Mouse (Mus musculus): ENCODE measurements at regions not wholly inside any gene's neighbourhood (a gene's known extent, or its start where the extent isn't known, plus 50 kb on each side); places are given as distances from the start of the nearest gene placed in this dataset.

GRCm38 (mm10) chr9:115609904-115610303 lies 299.4 kb upstream of the Gadl1 start:
- DNase-seq (ENCODE audit: low read depth, low spot score), result no peak

DNA sequence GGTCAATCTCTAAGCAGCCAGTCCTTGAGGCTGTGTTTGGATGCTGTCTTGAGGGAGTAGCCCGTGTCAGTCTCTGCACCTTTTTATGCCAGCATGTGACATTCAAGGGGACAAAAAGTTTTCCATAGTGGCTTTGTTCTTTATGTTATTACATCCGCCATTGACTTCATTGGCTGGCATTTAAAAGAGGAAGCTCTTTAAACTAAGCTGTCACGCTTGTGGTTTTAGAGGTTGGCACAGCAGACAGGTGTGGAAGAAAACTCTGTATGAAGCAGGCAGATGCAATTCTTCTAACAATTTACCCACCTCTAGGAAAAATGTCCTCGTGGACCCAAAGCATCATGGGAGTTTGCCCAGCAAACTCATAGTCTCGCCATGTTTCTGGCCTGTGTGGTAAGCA lies 297.5 kb upstream of the Gadl1 start:
- DNase-seq (ENCODE audit: low read depth, low spot score), result no peak

DNA sequence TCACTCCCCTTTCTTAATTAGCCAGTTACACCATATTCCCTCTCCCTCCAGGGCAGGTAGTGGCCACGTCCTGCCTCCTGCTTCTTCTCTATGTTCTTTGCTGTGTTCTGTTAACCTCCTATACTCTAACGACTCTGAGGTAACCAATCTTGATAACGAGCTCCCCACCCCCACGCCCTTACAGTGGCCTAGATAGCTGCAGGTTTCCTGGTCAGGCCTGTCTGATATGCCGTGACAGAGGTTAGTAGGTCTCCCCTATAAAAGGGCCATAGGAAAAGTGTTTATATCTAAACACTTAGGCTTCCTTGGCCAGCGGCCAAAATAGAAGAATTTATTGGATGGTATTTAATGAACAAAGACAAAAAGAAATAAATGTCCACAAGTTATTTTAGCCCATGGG lies 296.3 kb upstream of the Gadl1 start:
- DNase-seq (ENCODE audit: low read depth, low spot score), result no peak

GRCm38 (mm10) chr9:115614007-115614406 lies 295.2 kb upstream of the Gadl1 start:
- DNase-seq (ENCODE audit: low read depth, low spot score), result no peak

GRCm38 (mm10) chr9:115617909-115618308 lies 291.3 kb upstream of the Gadl1 start:
- DNase-seq (ENCODE audit: low read depth, low spot score), result no peak

GRCm38 (mm10) chr9:115623948-115624347 lies 285.3 kb upstream of the Gadl1 start:
- DNase-seq (ENCODE audit: low read depth, low spot score), result no peak

DNA sequence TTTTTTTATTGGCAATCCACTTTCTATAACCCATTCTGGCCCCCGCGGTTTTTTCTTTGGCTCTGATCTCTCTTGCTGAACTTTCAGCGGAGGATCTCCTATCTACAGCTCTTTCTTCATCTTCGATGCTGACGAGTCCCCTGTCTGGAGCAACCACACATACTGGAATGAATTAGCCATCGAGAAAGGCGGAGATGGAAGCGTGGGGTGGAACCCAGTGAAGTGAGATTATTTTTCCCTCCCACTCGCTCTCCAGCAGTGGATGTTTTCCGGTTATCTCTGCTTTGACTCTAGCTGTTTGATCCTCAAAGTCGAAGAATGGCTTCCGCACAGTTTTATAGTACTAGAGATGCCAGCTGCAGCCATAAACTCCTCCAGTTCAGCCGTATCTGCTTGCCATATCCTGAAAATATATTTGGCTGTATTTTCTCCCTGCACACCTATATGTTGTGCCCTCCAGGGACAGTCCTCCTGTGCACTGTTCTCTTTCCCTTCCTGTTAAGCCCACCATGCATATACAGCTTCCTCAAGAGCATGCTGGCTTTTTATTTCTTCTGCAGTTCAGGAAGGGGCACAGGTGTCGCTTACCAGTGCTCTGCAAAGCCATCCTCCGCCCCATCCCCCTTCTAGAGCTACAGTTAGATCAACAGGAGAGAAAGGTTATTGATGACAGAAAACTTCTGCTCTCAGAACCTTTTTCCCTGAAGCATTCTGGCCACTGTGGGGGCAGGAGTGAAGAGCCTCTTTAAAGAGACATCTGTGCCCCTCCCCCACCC lies 284.3 kb upstream of the Gadl1 start:
- DNase-seq (ENCODE audit: low read depth, low spot score), result no peak

GRCm38 (mm10) chr9:115627551-115627950 lies 281.7 kb upstream of the Gadl1 start:
- DNase-seq (ENCODE audit: low read depth, low spot score), result no peak

DNA sequence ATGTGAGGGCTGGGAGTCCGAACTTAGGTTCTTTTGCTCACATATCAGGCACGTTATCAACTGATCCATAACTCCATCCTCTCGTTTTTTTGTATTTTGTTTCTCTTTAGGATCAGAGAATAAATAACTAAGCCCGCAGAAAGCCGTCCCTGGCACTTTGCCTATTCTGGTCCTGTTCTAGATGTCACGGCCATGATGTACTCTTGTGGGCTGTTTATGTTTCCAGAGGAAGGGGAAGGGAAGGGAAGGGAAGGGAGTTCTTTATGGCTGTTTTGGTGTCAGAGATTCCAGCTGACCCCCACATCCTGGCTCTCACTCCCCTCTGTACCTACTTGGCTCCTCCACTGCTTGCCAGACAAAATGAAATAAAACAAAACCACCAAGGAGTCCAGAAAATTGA lies 272.1 kb upstream of the Gadl1 start:
- DNase-seq (ENCODE audit: low read depth, low spot score), result no peak

GRCm38 (mm10) chr9:115640781-115641180 lies 268.5 kb upstream of the Gadl1 start:
- DNase-seq (ENCODE audit: low read depth, low spot score), result no peak

DNA sequence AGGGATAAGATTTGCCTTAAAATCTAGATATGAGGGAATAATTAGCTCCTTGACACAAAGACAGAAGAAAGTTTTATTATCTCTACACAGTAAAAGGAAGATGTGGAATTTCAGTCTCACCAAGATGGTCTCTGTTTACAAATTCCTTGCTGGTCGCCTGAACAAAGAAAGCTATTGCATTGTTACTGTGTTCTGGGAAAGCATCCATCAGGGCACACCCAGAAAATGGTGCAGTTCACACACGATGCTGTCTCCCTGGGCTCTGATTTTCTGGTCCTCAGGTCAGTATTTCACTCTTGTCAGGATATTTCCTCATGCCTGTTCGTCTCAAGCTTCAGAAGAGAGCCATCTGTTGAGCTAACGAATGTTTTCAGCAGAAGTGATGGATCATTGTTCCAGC lies 267.2 kb upstream of the Gadl1 start:
- no peak for DNase-seq (ENCODE audit: low read depth, low spot score)

GRCm38 (mm10) chr9:115644953-115645352 lies 264.3 kb upstream of the Gadl1 start:
- DNase-seq (ENCODE audit: low read depth, low spot score), result no peak

DNA sequence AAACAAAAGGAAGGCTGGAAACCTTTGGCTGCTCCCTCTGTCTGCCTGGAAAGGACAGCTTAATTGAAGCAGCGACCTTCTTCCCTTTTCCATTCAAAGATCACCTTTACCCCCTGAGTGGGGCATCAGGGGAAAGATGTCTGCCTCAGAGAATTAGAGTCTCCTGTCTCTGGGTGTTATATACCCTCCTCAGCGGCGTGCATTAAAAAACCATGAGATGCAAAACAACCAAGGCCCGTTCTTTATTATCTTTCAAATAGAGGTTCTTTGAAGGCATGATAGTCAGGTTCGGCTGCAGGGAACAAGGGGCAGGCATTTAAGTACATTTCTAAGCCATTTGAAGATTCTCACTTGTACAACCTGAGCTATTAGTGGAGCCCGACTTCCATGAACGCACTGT lies 263.0 kb upstream of the Gadl1 start:
- no peak for DNase-seq (ENCODE audit: low read depth, low spot score)

DNA sequence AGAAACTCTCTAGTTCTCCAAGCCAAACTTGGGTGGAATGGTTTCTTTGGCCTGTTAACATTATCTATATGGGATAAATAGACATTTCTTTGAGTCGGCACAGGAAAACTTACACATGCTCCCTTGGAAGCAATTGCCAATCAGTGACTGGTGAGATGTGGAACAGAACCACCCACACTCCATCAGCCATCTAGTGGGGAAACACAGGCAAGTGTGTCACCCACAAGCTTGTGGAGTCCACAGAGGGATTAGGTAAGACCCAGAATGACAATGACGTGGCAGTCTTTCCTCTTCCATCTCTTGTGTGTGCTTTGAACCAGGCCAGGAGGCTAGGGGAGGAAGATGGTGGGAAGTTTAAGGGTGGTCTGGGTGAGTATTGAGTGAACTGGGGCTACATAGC lies 257.5 kb upstream of the Gadl1 start:
- DNase-seq (ENCODE audit: low read depth, low spot score), result no peak

DNA sequence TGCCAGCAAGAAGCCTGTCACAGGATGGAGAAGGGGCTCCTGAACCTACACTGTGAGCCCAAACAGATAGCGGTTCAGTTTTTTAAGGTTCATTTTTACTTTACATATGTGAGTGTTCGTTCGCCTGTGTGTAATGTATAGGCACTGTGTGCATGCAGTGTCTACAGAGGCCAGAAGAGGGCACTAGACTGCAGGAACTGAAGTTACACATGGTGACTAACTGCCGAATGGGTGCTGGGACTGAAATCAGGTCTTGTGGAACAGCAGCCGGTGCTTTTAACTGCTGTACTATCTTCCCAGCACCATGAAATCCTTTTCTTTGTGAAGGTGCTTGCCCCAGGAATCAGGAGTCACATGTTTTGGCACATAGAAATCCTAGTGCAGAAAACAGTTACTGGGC lies 256.1 kb upstream of the Gadl1 start:
- DNase-seq (ENCODE audit: low read depth, low spot score), result no peak

GRCm38 (mm10) chr9:115654933-115655332 lies 254.3 kb upstream of the Gadl1 start:
- DNase-seq (ENCODE audit: low read depth, low spot score), result no peak

DNA sequence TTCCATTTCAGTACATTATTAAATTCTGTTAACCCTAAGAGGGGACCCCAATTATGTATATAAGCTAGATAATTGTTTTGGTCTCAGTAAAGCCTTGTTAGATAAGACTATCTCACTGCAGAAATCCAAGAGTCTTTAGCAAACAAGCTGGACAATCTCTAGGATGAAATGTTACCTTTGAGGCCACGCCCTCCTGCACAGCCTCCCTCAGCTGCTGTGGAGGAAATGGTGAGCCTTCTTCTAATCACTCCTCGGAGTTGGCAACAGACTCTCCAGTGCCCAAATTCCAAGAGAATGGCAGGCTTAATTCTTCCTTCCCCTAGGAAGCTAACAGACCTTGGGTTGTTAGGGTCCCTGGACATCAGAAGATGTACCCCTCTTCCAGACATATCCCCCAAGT lies 252.7 kb upstream of the Gadl1 start:
- no peak for DNase-seq (ENCODE audit: low read depth, low spot score)

- DNase-seq (ENCODE audit: low read depth, low spot score), result no peak
Observed at GRCm38 (mm10) chr9:115656994-115657713, 252.1 kb upstream of the Gadl1 start.

DNA sequence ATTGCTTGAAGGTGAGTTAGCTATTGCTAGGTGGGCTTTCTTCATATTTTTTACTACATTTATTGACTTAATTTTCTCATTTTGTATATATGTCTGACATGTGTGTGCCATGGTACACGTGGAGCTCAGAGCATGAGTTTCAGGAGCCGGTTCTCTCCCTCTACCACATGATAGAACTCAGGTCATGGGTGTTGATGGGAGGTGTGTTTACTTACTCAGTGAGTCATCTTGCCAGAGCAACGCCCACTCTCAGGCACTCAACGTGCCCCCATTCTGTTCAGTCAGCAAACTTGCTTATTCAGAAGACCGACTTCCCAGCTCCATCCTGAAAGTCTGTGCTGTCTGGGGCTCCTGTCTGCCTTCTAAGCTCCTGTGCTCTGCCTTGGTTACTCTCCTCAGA lies 250.8 kb upstream of the Gadl1 start:
- DNase-seq (ENCODE audit: low read depth, low spot score), result no peak

GRCm38 (mm10) chr9:115660371-115660770 lies 248.9 kb upstream of the Gadl1 start:
- no peak for DNase-seq (ENCODE audit: low read depth, low spot score)

DNA sequence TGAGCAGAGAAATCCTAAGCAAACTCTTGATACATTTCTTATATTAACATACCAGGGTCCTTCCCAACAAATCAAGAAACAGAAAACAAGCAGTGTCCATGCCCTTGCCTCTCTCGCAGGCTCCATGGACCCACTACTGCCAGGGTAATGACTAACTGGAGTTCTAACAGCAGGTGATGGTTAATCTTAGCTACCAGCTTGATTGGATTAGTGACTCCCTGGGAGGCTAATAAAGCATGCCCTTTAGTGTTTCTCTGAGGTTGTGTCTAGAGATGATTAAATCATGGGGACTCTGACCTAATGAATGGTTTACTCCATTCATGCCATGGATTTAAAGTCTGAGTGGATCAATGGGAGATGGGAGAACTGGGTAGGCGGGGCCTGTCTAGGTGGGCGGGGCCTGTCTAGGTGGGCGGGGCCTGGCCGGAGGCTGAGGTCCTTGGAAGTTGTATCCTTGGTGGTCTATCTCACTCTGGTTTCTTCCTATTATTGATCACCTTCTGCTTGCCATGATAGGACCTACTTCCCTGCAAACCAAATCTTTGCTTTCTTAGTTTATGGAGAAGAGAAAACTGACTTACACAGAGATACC lies 247.3 kb upstream of the Gadl1 start:
- no peak for DNase-seq (ENCODE audit: low read depth, low spot score)

- no peak for DNase-seq (ENCODE audit: low read depth, low spot score)
Observed at GRCm38 (mm10) chr9:115665337-115666004, 243.8 kb upstream of the Gadl1 start.

Data from retina, postnatal 7 days (tissue).